Mouse (Mus musculus) hindbrain, embryonic 12.5 days (tissue): ENCODE measurements around the gene Tgoln1. TPM values are rescaled to one million over a fixed set of nuclear protein-coding genes. Genes with fewer than 3 reads are reported as not detected.

Experiments used
- ATAC-seq: fragments of 200-750 bp; cut with Nextera tagmentation; 2 replicates; pipeline ENCODE4 v1.8.0; 2017; ENCODE audit warnings: moderate TSS enrichment; ENCODE audit not compliant: low FRiP score
- H3K27ac ChIP-seq: fragments of 300-500 bp; sonication (generic); 2 replicates; pipeline ENCODE4 v1.5.1; 2016; ENCODE audit warnings: mild to moderate bottlenecking
- H3K27me3 ChIP-seq: fragments of 300-500 bp; sonication (generic); 2 replicates; pipeline ENCODE4 v1.6.1; 2016; ENCODE audit warnings: mild to moderate bottlenecking
- H3K36me3 ChIP-seq: fragments of 300-500 bp; sonication (generic); 2 replicates; pipeline ENCODE4 v1.6.1; 2016; ENCODE audit warnings: mild to moderate bottlenecking
- H3K4me1 ChIP-seq: fragments of 300-500 bp; sonication (generic); 2 replicates; pipeline ENCODE4 v1.6.1; 2016
- H3K4me2 ChIP-seq: fragments of 300-500 bp; sonication (generic); replicated peaks from 2 replicates; pipeline ENCODE4 v1.6.1; 2016; ENCODE audit warnings: mild to moderate bottlenecking
- H3K4me3 ChIP-seq: fragments of 300-500 bp; sonication (generic); 2 replicates; pipeline ENCODE4 v1.5.1; 2016; ENCODE audit warnings: mild to moderate bottlenecking
- H3K9ac ChIP-seq: fragments of 300-500 bp; sonication (generic); 2 replicates; pipeline ENCODE4 v1.6.1; 2016; ENCODE audit warnings: mild to moderate bottlenecking, moderate library complexity
- H3K9me3 ChIP-seq: fragments of 300-500 bp; sonication (generic); replicated peaks from 2 replicates; pipeline ENCODE4 v1.6.1; 2016; ENCODE audit warnings: mild to moderate bottlenecking
- WGBS: fragments of 180-500 bp; shearing (Covaris S2); methylation state at CpG from one replicate; pipeline ENCODE4 v1.1.7; 2016; 5-methylcytosine and 5-hydroxymethylcytosine counted together
- polyA plus RNA-seq: library from polyadenylated mRNA; unstranded; fragments of >200 nt; fragmentation: Nextera tagmentation; extraction: Ambion mirVana; gene quantifications from 2 replicates; pipeline ENCODE4 v1.2.1, GENCODE M21; 2016

The Tgoln1 gene
- polyA plus RNA-seq, 1 experiment from 2014 or later, result 39.2 TPM

DNA sequence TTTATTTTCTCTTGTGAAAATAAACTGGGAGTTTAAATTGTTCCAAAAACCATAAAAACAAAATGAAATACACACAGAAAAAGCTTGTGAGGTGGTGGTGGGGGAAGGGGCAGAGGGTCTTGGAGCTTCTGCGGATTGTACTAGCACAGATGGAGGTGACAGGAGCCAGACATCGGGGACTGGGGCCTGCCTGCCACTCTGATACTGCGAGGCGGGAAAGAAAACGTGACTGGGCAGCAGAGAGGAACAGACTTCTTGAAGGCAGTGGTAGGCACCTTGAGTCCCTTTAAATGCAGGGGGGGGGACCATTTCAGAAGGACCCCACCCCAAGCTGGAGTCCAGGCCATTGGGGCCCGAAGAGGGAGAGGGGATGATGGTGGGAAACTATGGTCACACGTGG lies 9.6 kb upstream of the Tgoln1 start:
- no peaks in the 10 kb centered on the region for H3K4me1 ChIP-seq
- no peaks in the 10 kb centered on the region for H3K27me3 ChIP-seq
- H3K36me3 ChIP-seq, result peaks cover 25% of the 10 kb centered on the region
- ATAC-seq, result no peak
- H3K9me3 ChIP-seq, result no peaks in the 10 kb centered on the region
- WGBS, result 91% methylated on average over 7 of the region's 7 CpGs
- H3K9ac ChIP-seq, result no peak overlapping the region
- no peak overlapping the region for H3K4me2 ChIP-seq
- H3K27ac ChIP-seq, result no peak overlapping the region
- H3K4me3 ChIP-seq, result no peak overlapping the region

DNA sequence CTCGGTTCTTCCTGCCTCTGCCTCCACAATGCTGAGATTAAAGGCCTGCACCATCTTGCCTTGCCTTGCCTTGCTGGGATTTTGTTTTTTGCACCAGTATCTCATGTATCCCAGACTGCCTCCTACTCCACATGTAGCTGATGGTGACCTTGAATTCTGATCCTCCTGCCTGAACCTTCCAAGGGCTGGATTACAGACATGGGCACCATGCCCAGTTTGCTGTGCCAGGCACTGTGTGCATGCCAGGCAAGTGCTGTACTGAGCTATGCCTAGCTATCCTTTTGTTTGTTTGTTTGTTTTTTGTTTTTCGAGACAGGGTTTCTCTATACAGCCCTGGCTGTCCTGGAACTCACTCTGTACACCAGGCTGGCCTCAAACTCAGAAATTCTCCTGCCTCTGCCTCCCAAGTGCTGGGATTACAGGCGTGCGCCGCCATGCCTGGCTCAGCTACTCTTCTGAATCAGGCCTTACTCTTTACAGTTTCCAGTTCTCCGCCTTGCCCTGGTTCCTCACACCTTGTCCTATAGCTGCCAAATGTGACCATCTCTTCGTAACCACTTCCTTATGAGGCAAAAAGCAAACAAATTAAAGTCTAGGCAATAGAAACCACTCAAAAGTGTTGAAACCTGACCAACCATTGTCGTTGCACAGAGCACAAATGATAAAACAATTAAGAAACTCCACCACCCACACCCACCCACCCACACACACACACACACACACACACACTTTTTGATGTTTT lies 7.0 kb upstream of the Tgoln1 start:
- Histone ChIP-seq H3K9ac (no peak overlapping the region), H3K4me3 (no peak overlapping the region), H3K9me3 (no peaks in the 10 kb centered on the region), H3K4me2 (no peak overlapping the region), H3K4me1 (no peaks in the 10 kb centered on the region), H3K27me3 (no peaks in the 10 kb centered on the region), H3K27ac (no peak overlapping the region), H3K36me3 (peaks cover 8% of the 10 kb centered on the region; the same call in 1 of the 2 replicates)
- 87% methylated on average over 8 of the region's 8 CpGs for WGBS
- no peak for ATAC-seq

DNA sequence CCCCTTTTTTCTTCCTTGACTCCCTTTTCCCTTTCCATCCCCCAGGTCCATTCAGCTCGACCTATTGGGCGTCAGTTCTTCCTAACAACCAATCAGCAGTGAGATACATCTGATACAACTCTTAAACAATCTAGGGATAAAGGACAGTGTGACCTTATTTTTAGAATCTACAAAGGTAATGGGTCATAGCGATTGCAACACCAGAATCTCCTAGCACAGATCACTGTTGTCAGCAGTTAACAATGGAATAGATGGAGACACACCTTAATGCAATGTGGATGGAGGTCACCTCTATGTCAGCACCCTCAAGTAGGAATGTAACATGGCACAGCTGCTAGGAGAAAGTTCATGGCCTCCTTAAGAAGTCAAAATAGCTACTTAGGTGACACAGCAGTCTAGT lies 6.1 kb upstream of the Tgoln1 start:
- Histone ChIP-seq H3K4me2 (no peak overlapping the region), H3K9ac (no peak overlapping the region), H3K4me3 (no peak overlapping the region), H3K4me1 (no peaks in the 10 kb centered on the region), H3K27ac (no peak overlapping the region), H3K36me3 (peaks cover 7% of the 10 kb centered on the region; the same call in 1 of the 2 replicates), H3K9me3 (no peaks in the 10 kb centered on the region), H3K27me3 (no peaks in the 10 kb centered on the region)
- whole genome bisulfite sequencing, result 44% methylated on average over 3 of the region's 3 CpGs
- ATAC-seq, result no peak

GRCm38 (mm10) chr6:72620920-72621319 lies 4.1 kb upstream of the Tgoln1 start:
- Histone ChIP-seq H3K4me3 (no peak overlapping the region), H3K9ac (no peak overlapping the region), H3K9me3 (no peaks in the 10 kb centered on the region), H3K4me2 (no peak overlapping the region), H3K4me1 (peaks cover 8% of the 10 kb centered on the region), H3K27ac (no peak overlapping the region), H3K36me3 (no peaks in the 10 kb centered on the region), H3K27me3 (no peaks in the 10 kb centered on the region)
- no peak for ATAC-seq
- 88% methylated on average over 5 of the region's 5 CpGs for WGBS

DNA sequence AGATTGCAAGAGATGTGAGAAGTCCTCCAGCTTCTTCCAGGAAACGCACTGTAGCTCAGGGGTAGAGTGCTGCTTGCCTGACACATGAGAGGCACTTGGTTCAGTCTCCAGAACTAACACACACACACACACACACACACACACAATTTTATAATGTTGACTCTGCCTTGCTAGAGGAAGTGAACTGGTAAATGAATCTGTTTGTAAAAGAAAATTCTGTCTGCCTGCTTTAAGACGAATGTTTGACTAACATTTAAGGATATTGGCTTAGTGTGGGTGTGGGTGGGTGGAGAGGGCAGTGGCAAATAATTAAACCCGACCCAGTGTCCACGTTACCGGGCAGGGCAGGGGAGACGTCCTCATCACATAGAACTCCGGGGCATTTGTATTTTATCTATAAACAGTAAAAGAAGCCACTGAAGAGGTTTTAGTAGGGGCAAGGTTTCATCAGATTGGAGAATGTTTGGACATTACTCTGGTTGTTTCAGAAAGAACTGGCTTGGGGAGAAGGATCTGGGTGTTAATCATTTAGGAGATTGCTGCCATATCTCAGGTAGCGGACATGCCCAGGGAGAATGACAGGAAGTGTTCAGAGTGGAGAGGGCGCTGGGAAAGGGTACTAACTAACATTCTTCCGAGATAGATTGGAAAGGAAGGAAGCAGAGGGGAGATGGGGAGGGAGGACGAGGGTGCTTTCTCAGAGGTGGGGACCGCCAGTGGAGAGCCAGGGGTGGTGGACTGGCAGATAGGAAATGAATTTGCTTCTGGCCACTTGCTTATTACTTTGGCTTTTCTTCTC lies 3.1 kb upstream of the Tgoln1 start:
- H3K4me3 ChIP-seq, result no peak overlapping the region
- H3K27me3 ChIP-seq, result no peaks in the 10 kb centered on the region
- no peaks in the 10 kb centered on the region for H3K36me3 ChIP-seq
- whole genome bisulfite sequencing, result 62% methylated on average over 12 of the region's 12 CpGs
- H3K9me3 ChIP-seq, result no peaks in the 10 kb centered on the region
- no peak overlapping the region for H3K9ac ChIP-seq
- H3K27ac ChIP-seq, result no peak overlapping the region
- peaks cover 18% of the 10 kb centered on the region for H3K4me1 ChIP-seq
- no peak overlapping the region for H3K4me2 ChIP-seq
- no peak for ATAC-seq

- ATAC-seq, result peak; percentile 23
- 27% methylated on average over 25 of the region's 25 CpGs for WGBS
These were observed 1.0 kb downstream of the Tgoln1 start for GRCm38 (mm10) chr6:72615561-72616375.

DNA sequence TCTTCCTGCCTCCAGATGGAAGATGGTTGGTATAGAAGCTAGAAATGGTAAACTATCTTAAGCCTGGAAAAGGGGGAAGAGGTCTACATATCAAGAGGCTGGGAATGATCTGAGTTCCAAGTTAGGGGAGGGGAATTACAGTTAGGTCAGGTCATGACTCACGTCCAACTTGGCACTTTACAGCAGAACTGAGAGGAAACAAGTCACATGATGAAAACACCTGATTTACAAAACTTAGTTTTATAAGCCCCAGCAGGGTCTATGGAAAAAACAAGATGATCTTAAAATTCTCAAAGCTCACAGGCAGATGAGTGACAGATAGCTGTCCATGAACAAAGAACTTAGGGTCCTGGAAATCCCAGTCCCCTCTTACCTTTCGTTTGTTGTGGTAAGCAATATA lies 1.6 kb downstream of the Tgoln1 start:
- Histone ChIP-seq H3K4me3 (peak overlapping the region; percentile 83), H3K9ac (peak overlapping the region; percentile 84), H3K27ac (no peak overlapping the region), H3K36me3 (peaks cover 27% of the 10 kb centered on the region), H3K4me1 (peaks cover 35% of the 10 kb centered on the region), H3K9me3 (no peaks in the 10 kb centered on the region), H3K27me3 (no peaks in the 10 kb centered on the region), H3K4me2 (peak overlapping the region; percentile 97)
- WGBS, result 80% methylated on average over 2 of the region's 2 CpGs
- no peak for ATAC-seq

More at GRCm38 (mm10) chr6:72615561-72616375, 1.0 kb downstream of the Tgoln1 start:
- Histone ChIP-seq H3K27me3 (no peaks in the 10 kb centered on the region), H3K9me3 (no peaks in the 10 kb centered on the region), H3K4me1 (peaks cover 35% of the 10 kb centered on the region), H3K9ac (peak overlapping the region; percentile 84), H3K36me3 (peaks cover 21% of the 10 kb centered on the region), H3K4me3 (peak overlapping the region; percentile 83), H3K27ac (no peak overlapping the region), H3K4me2 (peak overlapping the region; percentile 97)

DNA sequence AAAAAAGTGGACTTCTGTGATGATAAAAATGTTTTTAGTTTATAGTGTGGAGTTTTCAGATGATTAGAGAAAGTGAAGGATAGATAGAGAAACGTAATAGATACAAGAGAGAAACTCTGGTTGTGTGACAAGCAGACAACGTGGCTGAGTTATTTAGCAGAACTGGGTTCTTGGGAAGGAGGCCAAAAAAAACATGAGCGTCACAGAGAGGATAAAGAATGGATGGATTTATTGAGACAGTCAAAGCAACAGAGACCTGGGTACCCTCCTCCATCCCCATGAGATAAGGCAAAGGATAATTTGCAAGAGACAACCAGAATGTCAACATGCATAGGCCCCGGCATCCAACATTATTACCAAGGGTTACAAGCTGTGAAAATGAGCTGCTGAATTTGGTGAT lies 6.5 kb downstream of the Tgoln1 start:
- H3K9me3 ChIP-seq, result no peaks in the 10 kb centered on the region
- H3K9ac ChIP-seq, result no peak overlapping the region
- H3K27me3 ChIP-seq, result no peaks in the 10 kb centered on the region
- 90% methylated on average over 4 of the region's 4 CpGs for WGBS
- H3K4me3 ChIP-seq, result no peak overlapping the region
- peaks cover 20% of the 10 kb centered on the region for H3K4me1 ChIP-seq
- peaks cover 66% of the 10 kb centered on the region for H3K36me3 ChIP-seq
- no peak overlapping the region for H3K27ac ChIP-seq
- ATAC-seq, result no peak
- H3K4me2 ChIP-seq, result no peak overlapping the region

- peaks cover 5% of the 10 kb centered on the region for H3K4me1 ChIP-seq
- ATAC-seq, result no peak
These were observed 8.1 kb downstream of the Tgoln1 start for GRCm38 (mm10) chr6:72608662-72609184.

DNA sequence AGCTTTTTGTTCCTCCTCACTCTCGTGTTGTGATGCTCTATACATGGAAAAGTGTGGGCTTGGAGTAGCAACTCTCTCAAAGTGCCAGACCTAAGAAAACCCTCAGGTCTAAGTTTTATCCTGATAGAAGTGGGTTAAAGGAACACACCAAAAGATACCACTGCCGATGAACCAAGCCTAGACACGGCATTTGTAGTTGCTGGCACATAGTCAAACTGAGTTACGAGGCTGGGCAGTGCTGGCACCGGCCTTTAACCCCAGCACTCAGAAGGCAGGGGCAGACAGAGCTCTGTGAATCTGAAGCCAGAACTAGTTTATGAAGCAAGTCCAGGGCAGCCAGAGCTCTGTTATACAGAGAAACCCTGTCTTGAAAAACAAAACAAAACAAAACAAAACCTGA lies 9.1 kb downstream of the Tgoln1 start:
- Histone ChIP-seq H3K4me3 (no peak overlapping the region), H3K27ac (no peak overlapping the region), H3K4me1 (no peaks in the 10 kb centered on the region), H3K27me3 (no peaks in the 10 kb centered on the region), H3K4me2 (no peak overlapping the region), H3K9me3 (no peaks in the 10 kb centered on the region), H3K36me3 (peaks cover 74% of the 10 kb centered on the region), H3K9ac (no peak overlapping the region)
- no peak for ATAC-seq
- WGBS, result 91% methylated on average over 5 of the region's 5 CpGs

More at GRCm38 (mm10) chr6:72608662-72609184, 8.1 kb downstream of the Tgoln1 start:
- Histone ChIP-seq H3K9ac (no peak overlapping the region), H3K27me3 (no peaks in the 10 kb centered on the region), H3K36me3 (peaks cover 77% of the 10 kb centered on the region), H3K4me2 (no peak overlapping the region), H3K9me3 (no peaks in the 10 kb centered on the region), H3K4me3 (no peak overlapping the region), H3K27ac (no peak overlapping the region)
- 92% methylated on average over 4 of the region's 4 CpGs for WGBS

GRCm38 (mm10) chr6:72607060-72607459 lies 9.7 kb downstream of the Tgoln1 start:
- Histone ChIP-seq H3K36me3 (peaks cover 74% of the 10 kb centered on the region), H3K4me3 (no peak overlapping the region)

DNA sequence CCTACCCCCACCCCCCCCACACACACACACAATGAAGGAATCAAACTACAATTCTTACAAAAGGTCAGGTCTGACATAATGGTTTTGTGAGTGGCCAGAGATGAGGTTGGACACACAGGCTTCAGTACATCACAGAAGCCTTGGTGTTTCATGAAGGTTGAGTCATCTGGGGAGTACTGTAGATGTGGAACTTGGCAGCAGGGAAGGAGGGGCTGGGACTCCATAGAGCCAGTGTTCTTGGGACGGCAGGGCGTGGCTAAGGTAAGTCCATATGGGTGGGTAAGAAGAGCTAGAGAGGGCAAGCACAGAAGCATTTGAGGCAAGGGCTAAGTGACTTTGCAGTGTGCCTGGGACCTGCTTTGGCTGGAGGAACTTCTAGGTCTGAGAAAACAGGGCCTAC lies 12.7 kb downstream of the Tgoln1 start:
- no peak overlapping the region for H3K4me3 ChIP-seq
- no peaks in the 10 kb centered on the region for H3K27me3 ChIP-seq
- H3K4me1 ChIP-seq, result peaks cover under 1% of the 10 kb centered on the region
- H3K27ac ChIP-seq, result no peak overlapping the region
- no peak overlapping the region for H3K9ac ChIP-seq
- WGBS, result 86% methylated on average over 2 of the region's 2 CpGs
- no peak for ATAC-seq
- H3K4me2 ChIP-seq, result no peak overlapping the region
- H3K36me3 ChIP-seq, result peaks cover 47% of the 10 kb centered on the region
- no peaks in the 10 kb centered on the region for H3K9me3 ChIP-seq

More at GRCm38 (mm10) chr6:72607060-72607459, 9.7 kb downstream of the Tgoln1 start:
- Histone ChIP-seq H3K9me3 (no peaks in the 10 kb centered on the region), H3K27ac (no peak overlapping the region), H3K4me1 (no peaks in the 10 kb centered on the region), H3K27me3 (no peaks in the 10 kb centered on the region), H3K4me2 (no peak overlapping the region), H3K9ac (no peak overlapping the region)
- ATAC-seq, result no peak
- WGBS, result 85% methylated on average over 4 of the region's 4 CpGs
